Mouse (Mus musculus) intestine, embryonic 14.5 days (tissue): ENCODE measurements around the gene Fto. TPM values are rescaled to one million over a fixed set of nuclear protein-coding genes. Genes with fewer than 3 reads are reported as not detected.

ENCODE experiments used
- ATAC-seq: fragments of 200-750 bp; cut with Nextera tagmentation; replicated peaks from 2 replicates; pipeline ENCODE4 v1.8.0; 2017; ENCODE audit warnings: low read depth, moderate number of reproducible peaks, moderate TSS enrichment, moderate library complexity; ENCODE audit not compliant: low FRiP score, low TSS enrichment
- DNase-seq: peaks from one replicate; pipeline ENCODE4 v3.0.0-alpha.2; 2018; ENCODE audit warnings: low spot score
- H3K27ac ChIP-seq: fragments of 300-500 bp; sonication (generic); 2 replicates; pipeline ENCODE4 v1.5.1; 2014; ENCODE audit warnings: low read depth, mild to moderate bottlenecking, control low read depth
- H3K27me3 ChIP-seq: fragments of 300-500 bp; sonication (generic); replicated peaks from 2 replicates; pipeline ENCODE4 v1.6.1; 2014; ENCODE audit warnings: low read length, control low read depth; ENCODE audit not compliant: control insufficient read depth, insufficient read depth
- H3K36me3 ChIP-seq: fragments of 300-500 bp; sonication (generic); 2 replicates; pipeline ENCODE4 v1.6.1; 2014; ENCODE audit warnings: low read length, control low read depth; ENCODE audit not compliant: control insufficient read depth, insufficient read depth
- H3K4me1 ChIP-seq: fragments of 300-500 bp; sonication (generic); replicated peaks from 2 replicates; pipeline ENCODE4 v1.6.1; 2014; ENCODE audit warnings: low read length, control low read depth, mixed read lengths; ENCODE audit not compliant: control insufficient read depth, insufficient read depth
- H3K4me2 ChIP-seq: fragments of 300-500 bp; sonication (generic); 2 replicates; pipeline ENCODE4 v1.6.1; 2014; ENCODE audit warnings: low read length
- H3K4me3 ChIP-seq: fragments of 300-500 bp; sonication (generic); 2 replicates; pipeline ENCODE4 v1.5.1; 2014; ENCODE audit warnings: low read depth, low read length, control low read depth, mixed read lengths
- H3K9ac ChIP-seq: fragments of 300-500 bp; sonication (generic); 2 replicates; pipeline ENCODE4 v1.6.1; 2014; ENCODE audit warnings: mild to moderate bottlenecking, low read length
- H3K9me3 ChIP-seq: fragments of 300-500 bp; sonication (generic); 2 replicates; pipeline ENCODE4 v1.6.1; 2016; ENCODE audit warnings: low read length, control low read depth; ENCODE audit not compliant: control insufficient read depth
- WGBS: fragments of 180-500 bp; shearing (Covaris S2); extraction: QIAGEN DNeasy Blood & Tissue Kit; methylation state at CpG from one replicate; pipeline ENCODE4 v1.1.7; 2014; 5-methylcytosine and 5-hydroxymethylcytosine counted together
- polyA plus RNA-seq: library from polyadenylated mRNA; unstranded; fragments of >200 nt; fragmentation: Nextera tagmentation; extraction: Ambion mirVana; gene quantifications from 2 replicates; pipeline ENCODE4 v1.2.1, GENCODE M21; 2014

Gene Fto
- polyA plus RNA-seq, 1 experiment from 2014 or later = 77.7 TPM

GRCm38 (mm10) chr8:91402980-91403975 is 90.0 kb downstream of the Fto start:
- DNase-seq = no peak
- no peak overlapping the region for H3K27ac ChIP-seq
- H3K4me1 ChIP-seq = peaks cover 3% of the 10 kb centered on the region; the same call in 1 of the 2 replicates
- H3K27me3 ChIP-seq = no peaks in the 10 kb centered on the region
- no peak overlapping the region for H3K4me2 ChIP-seq
- H3K9me3 ChIP-seq = no peaks in the 10 kb centered on the region
- H3K4me3 ChIP-seq = no peak overlapping the region
- ATAC-seq = no peak
- H3K9ac ChIP-seq = no peak overlapping the region
- 0 out of 2 replicates have a peak, but pooled peaks cover 3% of the 10 kb centered on the region for H3K36me3 ChIP-seq
- WGBS = 77% methylated on average over 9 of the region's 9 CpGs

DNA sequence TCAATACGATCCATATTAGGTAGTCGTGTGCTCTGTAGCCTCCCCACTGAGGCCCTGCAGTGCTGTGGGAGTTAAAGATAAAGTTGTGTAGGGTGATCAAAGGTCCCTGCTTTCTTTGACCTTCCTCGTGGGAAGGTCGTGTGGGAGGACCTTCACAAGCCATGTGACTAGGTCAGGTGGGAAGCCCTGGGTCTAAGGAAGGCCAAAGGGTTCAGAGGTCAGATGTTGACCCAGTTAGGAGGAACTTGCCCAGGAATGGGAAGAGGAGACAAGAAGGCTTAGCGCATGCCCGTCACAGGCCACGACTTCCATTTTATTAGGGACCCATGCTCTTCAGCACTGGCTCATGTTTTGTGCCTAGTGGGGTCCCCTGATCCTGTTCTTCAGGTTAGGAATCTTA is 91.0 kb downstream of the Fto start:
- no peak overlapping the region for H3K27ac ChIP-seq
- no peak overlapping the region for H3K9ac ChIP-seq
- H3K9me3 ChIP-seq = no peaks in the 10 kb centered on the region
- WGBS = 90% methylated on average over 7 of the region's 7 CpGs
- H3K4me2 ChIP-seq = no peak overlapping the region
- H3K4me3 ChIP-seq = no peak overlapping the region
- H3K4me1 ChIP-seq = peaks cover 3% of the 10 kb centered on the region; the same call in 1 of the 2 replicates
- H3K36me3 ChIP-seq = peaks cover 4% of the 10 kb centered on the region
- ATAC-seq (no peak), DNase-seq (no peak)
- no peaks in the 10 kb centered on the region for H3K27me3 ChIP-seq

DNA sequence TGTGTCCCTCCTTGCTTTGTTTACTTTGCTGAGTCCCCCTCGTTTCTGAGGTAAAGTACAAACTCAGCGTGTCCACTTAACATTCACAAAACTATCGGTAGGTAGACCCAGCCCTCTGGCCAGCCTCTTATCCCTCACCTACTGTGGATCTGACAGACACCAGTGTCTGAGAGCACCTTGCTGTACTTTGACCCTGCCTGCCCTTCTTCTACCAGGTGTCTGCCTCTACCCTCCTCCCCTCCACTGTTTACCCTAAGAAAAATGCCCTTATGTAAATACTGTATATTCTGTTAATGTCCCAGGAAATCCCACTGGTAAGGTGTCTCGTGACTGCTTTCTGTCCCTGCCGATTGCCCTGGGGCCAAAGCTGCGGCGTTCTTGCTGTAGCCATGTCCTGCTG is 91.8 kb downstream of the Fto start:
- H3K4me3 ChIP-seq = no peak overlapping the region
- no peaks in the 10 kb centered on the region for H3K9me3 ChIP-seq
- peaks cover 12% of the 10 kb centered on the region for H3K36me3 ChIP-seq
- no peak for DNase-seq
- WGBS = 49% methylated on average over 7 of the region's 7 CpGs
- no peaks in the 10 kb centered on the region for H3K27me3 ChIP-seq
- H3K4me2 ChIP-seq = no peak overlapping the region
- peaks cover 3% of the 10 kb centered on the region; the same call in 1 of the 2 replicates for H3K4me1 ChIP-seq
- H3K9ac ChIP-seq = no peak overlapping the region
- H3K27ac ChIP-seq = no peak overlapping the region
- 0 out of 2 replicates have a peak, but pooled peaks have one; percentile 64 for ATAC-seq

GRCm38 (mm10) chr8:91406624-91407290 is 93.4 kb downstream of the Fto start:
- H3K4me1 ChIP-seq = peaks cover 3% of the 10 kb centered on the region; the same call in 1 of the 2 replicates
- H3K27me3 ChIP-seq = no peaks in the 10 kb centered on the region
- WGBS = 67% methylated on average over 14 of the region's 14 CpGs
- peaks cover 12% of the 10 kb centered on the region for H3K36me3 ChIP-seq
- no peak overlapping the region for H3K4me3 ChIP-seq
- no peak for ATAC-seq
- no peak for DNase-seq
- no peak overlapping the region for H3K4me2 ChIP-seq
- no peaks in the 10 kb centered on the region for H3K9me3 ChIP-seq
- no peak overlapping the region for H3K9ac ChIP-seq
- no peak overlapping the region for H3K27ac ChIP-seq

DNA sequence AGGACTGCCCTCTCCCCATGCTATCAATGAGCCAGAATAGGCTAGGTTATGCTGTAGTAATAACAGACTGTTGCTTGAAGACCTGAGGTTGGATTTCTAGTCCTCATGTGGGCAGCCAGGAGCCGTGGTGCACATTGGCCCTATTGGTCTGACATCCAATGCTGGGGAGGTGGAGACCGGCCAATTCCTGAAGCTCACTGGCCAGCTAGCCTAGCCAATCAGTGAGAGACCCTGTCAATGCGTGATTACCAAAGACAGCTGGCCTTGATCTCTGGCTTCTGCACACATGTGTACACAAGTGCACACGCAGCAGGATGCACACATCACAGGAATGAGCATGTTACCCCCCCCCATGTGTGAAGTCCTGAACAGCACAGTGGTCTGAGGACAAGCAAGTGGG is 94.6 kb downstream of the Fto start:
- Histone ChIP-seq H3K9ac (no peak overlapping the region), H3K4me2 (no peak overlapping the region), H3K4me3 (no peak overlapping the region), H3K4me1 (peaks cover 3% of the 10 kb centered on the region; the same call in 1 of the 2 replicates), H3K27ac (no peak overlapping the region), H3K9me3 (no peaks in the 10 kb centered on the region), H3K27me3 (no peaks in the 10 kb centered on the region), H3K36me3 (peaks cover 9% of the 10 kb centered on the region)
- ATAC-seq = no peak
- no peak for DNase-seq
- WGBS = 78% methylated on average over 4 of the region's 4 CpGs

- Histone ChIP-seq H3K4me3 (no peak overlapping the region), H3K4me2 (no peak overlapping the region), H3K27me3 (no peaks in the 10 kb centered on the region), H3K4me1 (peaks cover 2% of the 10 kb centered on the region; the same call in 1 of the 2 replicates), H3K9me3 (no peaks in the 10 kb centered on the region), H3K9ac (no peak overlapping the region), H3K27ac (no peak overlapping the region), H3K36me3 (peaks cover 9% of the 10 kb centered on the region)
- DNase-seq (no peak), ATAC-seq (no peak)
- 84% methylated on average over 12 of the region's 12 CpGs for WGBS
Observed at GRCm38 (mm10) chr8:91410007-91410406, 96.7 kb downstream of the Fto start.

GRCm38 (mm10) chr8:91424491-91425074 is 111.3 kb downstream of the Fto start:
- Histone ChIP-seq H3K4me3 (no peak overlapping the region), H3K27ac (no peak overlapping the region), H3K9me3 (no peaks in the 10 kb centered on the region), H3K36me3 (no peaks in the 10 kb centered on the region; the same call in 1 of the 2 replicates), H3K4me1 (no peaks in the 10 kb centered on the region), H3K4me2 (no peak overlapping the region), H3K9ac (no peak overlapping the region), H3K27me3 (no peaks in the 10 kb centered on the region)
- ATAC-seq (no peak), DNase-seq (no peak)
- WGBS = 74% methylated on average over 5 of the region's 5 CpGs

- Histone ChIP-seq H3K4me3 (no peak overlapping the region), H3K27ac (no peak overlapping the region), H3K27me3 (no peaks in the 10 kb centered on the region), H3K36me3 (no peaks in the 10 kb centered on the region; the same call in 1 of the 2 replicates), H3K9ac (no peak overlapping the region), H3K9me3 (no peaks in the 10 kb centered on the region), H3K4me1 (no peaks in the 10 kb centered on the region), H3K4me2 (no peak overlapping the region)
- DNase-seq = no peak
- no peak for ATAC-seq
- WGBS = 77% methylated on average over 10 of the region's 10 CpGs
Observed at GRCm38 (mm10) chr8:91425251-91425866, 112.0 kb downstream of the Fto start.
